Mouse (Mus musculus) liver, adult (tissue): ENCODE results near the gene Cep85l.

ENCODE experiments used
- GATA4 ChIP-seq: IDR thresholded peaks from 2 replicates; pipeline ENCODE4 v1.6.1; 2014; ENCODE audit warnings: mild to moderate bottlenecking, low read length; ENCODE audit not compliant: insufficient replicate concordance

Cep85l gene

GRCm38 (mm10) chr10:53337162-53337923, 42.4 kb downstream of the Cep85l start, which contains the start of gene Pln:
TSS of gene Pln (plus strand) at chr10:53337667.
- no peak for TF ChIP-seq GATA4

DNA sequence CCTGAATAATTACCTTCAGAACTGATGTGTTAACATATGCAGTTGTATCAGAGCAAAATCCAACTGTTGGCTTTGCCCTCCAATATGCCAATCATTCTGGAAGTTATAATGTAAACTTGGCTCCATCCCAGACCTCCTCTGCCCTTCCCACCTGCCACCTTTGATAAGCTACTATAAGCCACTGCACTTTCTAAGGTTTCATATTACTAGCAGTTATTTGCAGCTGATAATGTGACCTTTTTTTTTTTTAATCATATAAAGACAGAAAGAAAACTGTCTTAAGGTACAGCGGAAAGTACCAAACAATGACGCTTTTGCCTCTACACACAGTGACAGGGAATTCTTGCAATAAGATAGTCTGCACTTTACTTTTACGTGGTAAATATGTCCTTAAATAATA, 43.8 kb downstream of the Cep85l start:
- no peak for TF ChIP-seq GATA4

DNA sequence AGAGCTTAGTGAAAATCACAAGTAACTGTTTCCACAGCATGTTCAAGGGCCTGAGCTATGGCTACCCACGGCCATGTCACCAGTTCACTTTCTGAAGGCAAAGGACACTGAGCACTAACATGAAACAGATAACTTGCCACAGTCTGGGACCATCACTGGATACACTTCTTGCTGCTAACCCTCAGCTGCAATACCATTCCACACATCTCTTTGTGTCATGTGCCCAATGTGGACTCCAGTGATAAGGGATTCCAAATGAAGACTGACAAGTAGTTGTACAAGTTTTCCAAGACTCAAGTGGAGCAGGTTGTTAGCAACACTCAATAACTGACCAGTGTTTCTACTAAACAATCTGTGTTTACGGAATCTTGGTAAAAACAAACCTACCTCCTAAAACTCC, 44.5 kb downstream of the Cep85l start:
- no peak for TF ChIP-seq GATA4

DNA sequence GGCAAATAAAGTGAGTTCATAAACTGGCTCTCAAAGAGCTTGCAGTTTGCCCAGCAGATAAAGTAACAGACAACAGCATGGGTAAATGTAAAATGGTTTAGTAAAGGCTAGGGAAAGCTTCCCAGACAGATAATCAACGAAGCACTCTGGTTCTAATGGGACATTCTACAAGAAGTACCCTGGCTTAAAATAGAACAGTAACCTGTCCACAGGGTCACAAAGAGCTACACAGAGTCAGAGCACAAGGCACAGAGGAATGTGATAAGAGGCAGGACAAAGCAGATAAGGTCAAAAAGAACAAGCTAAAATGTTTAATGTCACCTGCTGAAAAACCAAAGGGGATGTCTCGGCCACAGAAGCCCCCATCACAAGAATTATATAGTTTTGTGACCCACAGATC, 47.0 kb downstream of the Cep85l start:
- TF ChIP-seq GATA4 = no peak

GRCm38 (mm10) chr10:53329257-53329656, 50.5 kb downstream of the Cep85l start:
- no peak for TF ChIP-seq GATA4

DNA sequence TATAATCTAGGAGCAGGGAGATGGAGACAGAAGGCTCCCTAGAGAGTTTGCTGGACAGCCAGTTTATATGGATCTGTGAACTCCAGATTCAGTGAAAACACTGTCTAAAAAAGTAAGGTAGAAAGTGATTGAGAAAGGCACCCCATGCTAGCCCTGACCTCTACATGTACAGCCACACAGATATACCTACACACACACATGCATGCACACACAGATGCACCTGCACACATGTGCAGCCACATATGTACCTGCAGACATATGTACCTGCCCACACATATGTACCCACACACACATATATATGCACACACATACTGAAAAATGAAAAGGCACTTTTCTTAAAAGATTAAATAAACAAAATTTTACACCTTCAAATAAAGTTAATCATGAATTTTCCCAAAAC, 53.4 kb downstream of the Cep85l start:
- TF ChIP-seq GATA4 = no peak

GRCm38 (mm10) chr10:53324663-53325062, 55.1 kb downstream of the Cep85l start:
- 0 out of 2 replicates have a peak, but pooled peaks have one; percentile 46 for TF ChIP-seq GATA4

DNA sequence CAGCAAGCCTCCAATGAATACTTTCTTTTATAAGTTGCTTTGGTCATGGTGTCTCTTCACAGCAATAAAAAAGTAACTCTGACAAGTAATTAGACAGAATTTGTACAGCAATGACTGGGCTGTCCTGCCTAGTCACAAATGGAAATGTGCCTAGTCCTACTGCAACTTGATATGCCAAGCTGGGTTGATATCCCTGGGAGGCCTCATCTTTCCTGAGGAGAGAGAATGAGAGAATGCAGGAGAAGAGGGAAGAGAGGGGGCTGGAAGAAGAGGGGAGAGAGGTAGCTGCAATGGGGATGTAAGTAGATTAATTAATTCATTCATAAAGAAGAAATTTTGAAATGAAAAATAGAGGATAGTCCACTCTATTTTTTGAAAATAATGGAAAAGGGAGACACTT, 56.4 kb downstream of the Cep85l start:
- TF ChIP-seq GATA4 = no peak

DNA sequence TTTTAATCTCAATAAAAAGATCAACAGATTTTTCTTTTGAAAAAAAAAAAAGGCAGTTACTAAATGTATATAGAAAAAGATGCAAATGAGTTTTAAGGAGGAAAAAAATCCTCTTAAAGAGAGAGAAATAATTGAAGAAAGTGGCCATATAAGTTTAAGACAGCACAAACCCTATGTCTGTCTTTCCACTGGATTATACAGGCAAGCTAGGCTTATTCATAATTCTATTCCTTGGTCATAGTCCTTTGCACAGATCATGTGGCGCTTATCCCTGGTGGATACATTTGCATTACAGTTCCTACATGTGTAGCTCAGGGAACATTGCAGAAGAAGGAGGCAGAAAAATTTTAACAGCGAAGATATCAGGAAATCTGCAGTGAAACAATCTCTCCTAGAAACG, 73.1 kb downstream of the Cep85l start:
- TF ChIP-seq GATA4 = no peak

GRCm38 (mm10) chr10:53305867-53306266, 73.9 kb downstream of the Cep85l start:
- TF ChIP-seq GATA4 = no peak

DNA sequence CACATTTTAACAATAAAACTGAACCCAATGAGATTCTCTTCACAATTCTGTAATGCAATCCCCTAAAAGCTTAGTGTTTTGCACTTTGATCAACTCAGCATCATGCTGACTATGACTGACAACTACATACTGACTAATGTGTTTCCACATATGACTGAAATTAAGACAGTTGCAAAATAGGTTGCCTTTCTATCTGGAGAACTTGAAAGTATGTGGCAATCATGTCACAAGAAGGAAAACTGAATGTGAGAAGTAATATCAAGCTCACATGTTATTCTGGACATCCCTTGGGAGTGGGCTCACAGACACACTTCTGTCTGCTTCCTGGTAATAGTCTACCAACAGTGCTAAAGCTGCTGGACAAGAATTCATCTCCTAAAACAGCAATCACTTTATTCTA, 94.6 kb downstream of the Cep85l start:
- TF ChIP-seq GATA4 = no peak

DNA sequence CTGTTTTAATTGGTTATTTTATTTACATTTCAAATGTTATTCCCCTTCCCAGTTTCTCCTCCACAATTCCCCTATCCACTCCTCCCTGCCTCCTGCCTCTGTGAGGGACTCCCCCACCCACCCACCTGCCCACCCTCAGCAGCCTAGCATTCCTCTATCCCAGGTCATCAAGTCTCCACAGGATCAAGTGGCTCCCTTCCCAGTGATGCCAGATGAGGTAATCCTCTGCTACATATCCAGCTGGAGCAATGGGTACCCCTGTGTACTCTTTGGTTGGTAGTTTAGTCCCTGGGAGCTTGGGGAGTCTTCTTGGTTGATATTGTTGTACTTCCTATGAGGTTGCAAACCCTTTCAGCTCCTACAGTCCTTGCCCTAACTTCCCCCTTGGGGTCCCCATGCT, 107.5 kb downstream of the Cep85l start:
- TF ChIP-seq GATA4 = no peak

DNA sequence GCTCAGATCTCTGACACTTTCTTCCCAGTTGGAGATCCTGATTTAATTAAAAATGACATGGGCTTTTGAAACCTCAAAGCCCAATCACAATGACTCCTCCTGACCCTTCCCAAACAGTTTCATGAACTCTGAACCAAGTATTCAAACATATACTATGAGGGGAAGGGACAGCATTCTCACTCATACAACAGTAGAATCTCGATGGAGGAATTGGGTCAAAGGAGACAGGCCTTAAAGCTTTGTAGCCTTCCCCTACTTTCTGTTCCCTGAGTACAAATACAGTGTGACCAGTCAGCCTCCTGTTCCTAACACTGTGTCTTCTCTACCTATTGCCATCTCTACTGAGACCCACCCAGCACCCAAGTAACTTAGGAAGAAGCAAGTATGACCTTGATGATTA, 117.7 kb downstream of the Cep85l start:
- no peak for TF ChIP-seq GATA4

GRCm38 (mm10) chr10:53235381-53235780, 144.4 kb downstream of the Cep85l start:
- TF ChIP-seq GATA4 = no peak

- no peak for TF ChIP-seq GATA4
These were observed 145.1 kb downstream of the Cep85l start for GRCm38 (mm10) chr10:53234683-53235082.

GRCm38 (mm10) chr10:53234086-53234613, 145.6 kb downstream of the Cep85l start:
- no peak for TF ChIP-seq GATA4

GRCm38 (mm10) chr10:53230809-53231208, 148.9 kb downstream of the Cep85l start:
- no peak for TF ChIP-seq GATA4
